Mouse (Mus musculus) C2C12 (cell line): Measurements from ENCODE around the gene Eif1b.

ENCODE experiments used
- CEBPB ChIP-seq: IDR thresholded peaks from one replicate; pipeline ENCODE4 v1.6.1; 2011; ENCODE audit warnings: low read depth, mild to moderate bottlenecking, control low read depth, moderate library complexity
- CTCF ChIP-seq: IDR thresholded peaks from one replicate; pipeline ENCODE4 v1.5.1; 2011; ENCODE audit not compliant: control insufficient read depth, insufficient read depth, insufficient read length
- MAX ChIP-seq: IDR thresholded peaks from one replicate; pipeline ENCODE4 v1.6.1; 2011; ENCODE audit warnings: mild to moderate bottlenecking, control low read depth

DNA sequence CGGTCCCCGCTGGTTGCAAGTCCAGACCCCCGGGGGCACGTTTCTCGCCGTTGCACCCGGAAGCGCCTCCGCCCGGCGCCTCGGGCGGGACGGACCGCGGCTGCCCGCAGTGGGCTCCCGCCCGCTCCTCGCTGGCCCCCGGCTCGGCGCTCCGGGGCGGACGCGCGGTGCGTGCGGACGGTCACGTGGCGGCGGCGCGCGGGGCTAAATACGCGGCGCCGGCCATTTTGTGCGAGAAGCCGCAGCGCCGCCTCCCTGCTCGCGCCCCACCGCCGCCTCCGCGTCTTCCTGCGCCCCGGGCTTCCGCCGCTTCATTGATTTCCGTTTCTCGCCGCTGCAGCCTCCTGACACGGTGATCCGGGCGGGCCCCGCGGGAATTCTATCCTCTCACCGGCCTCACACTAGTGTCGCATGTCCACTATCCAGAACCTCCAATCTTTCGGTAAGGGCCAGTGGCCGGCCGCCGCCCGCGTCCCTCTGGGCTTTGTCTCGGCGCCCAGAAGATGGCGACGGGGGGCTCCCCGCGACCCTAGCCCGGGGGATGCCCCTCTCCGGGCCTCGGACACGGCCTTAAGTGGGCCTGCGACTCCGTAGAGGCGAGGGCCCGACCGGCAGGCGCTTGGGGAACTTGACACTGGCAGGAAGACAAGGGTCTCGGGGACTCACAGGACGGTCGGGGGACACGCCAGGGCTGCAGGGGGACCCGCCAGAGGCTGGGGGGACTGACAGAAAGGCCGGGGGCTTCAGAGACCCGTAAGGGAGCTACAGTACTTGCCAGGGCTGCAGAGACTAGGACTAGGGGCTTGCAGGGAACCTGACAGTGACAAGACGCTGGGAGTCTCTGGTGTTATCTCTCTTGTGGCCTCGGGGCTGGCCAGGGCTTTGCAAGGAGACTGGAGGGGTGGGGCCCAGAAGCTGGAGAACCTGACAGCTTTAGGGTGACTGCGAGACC is 644 bp downstream of the Eif1b start:
- no peak for TF ChIP-seq CTCF
- TF ChIP-seq MAX = no peak
- TF ChIP-seq CEBPB = no peak
